Mouse (Mus musculus): ENCODE measurements around the gene Xpr1.
"Not testable (repeated sequence)": the region's sequence is repeated elsewhere in the genome, so short reads cannot be mapped to it uniquely, and the experiment has no call there.

Gene Xpr1

GRCm38 (mm10) chr1:155320091-155320833 lies 97.0 kb downstream of the Xpr1 start:
- no peak for DNase-seq (ENCODE audit: low spot score)

GRCm38 (mm10) chr1:155319513-155319912 lies 97.7 kb downstream of the Xpr1 start:
- no peak for DNase-seq (ENCODE audit: low spot score)

GRCm38 (mm10) chr1:155311672-155312071 lies 105.5 kb downstream of the Xpr1 start:
- no peak for DNase-seq (ENCODE audit: low spot score)

GRCm38 (mm10) chr1:155306879-155307278 lies 110.3 kb downstream of the Xpr1 start:
- DNase-seq (ENCODE audit: low spot score), result no peak

- no peak for DNase-seq (ENCODE audit: low spot score)
Measured at GRCm38 (mm10) chr1:155303402-155303801, 113.8 kb downstream of the Xpr1 start.

GRCm38 (mm10) chr1:155297615-155298014 lies 119.6 kb downstream of the Xpr1 start:
- DNase-seq (ENCODE audit: low spot score), result no peak

- no peak for DNase-seq (ENCODE audit: low spot score)
Measured at GRCm38 (mm10) chr1:155297203-155297602, 120.0 kb downstream of the Xpr1 start.

- no peak for DNase-seq (ENCODE audit: low spot score)
Measured at GRCm38 (mm10) chr1:155293446-155293845, 123.8 kb downstream of the Xpr1 start.

- no peak for DNase-seq (ENCODE audit: low spot score)
Measured at GRCm38 (mm10) chr1:155289411-155289810, 127.8 kb downstream of the Xpr1 start.

- no peak for DNase-seq (ENCODE audit: low spot score)
Measured at GRCm38 (mm10) chr1:155288033-155288432, 129.2 kb downstream of the Xpr1 start.

GRCm38 (mm10) chr1:155283808-155284207 lies 133.4 kb downstream of the Xpr1 start:
- no peak for DNase-seq (ENCODE audit: low spot score)

GRCm38 (mm10) chr1:155281003-155281793 lies 136.0 kb downstream of the Xpr1 start:
- peak; percentile 15 for DNase-seq (ENCODE audit: low spot score)

- DNase-seq (ENCODE audit: low spot score), result no peak
Measured at GRCm38 (mm10) chr1:155280306-155280705, 136.9 kb downstream of the Xpr1 start.

- no peak for DNase-seq (ENCODE audit: low spot score)
Measured at GRCm38 (mm10) chr1:155276381-155277033, 140.7 kb downstream of the Xpr1 start.

- no peak for DNase-seq (ENCODE audit: low spot score)
Measured at GRCm38 (mm10) chr1:155275793-155276192, 141.4 kb downstream of the Xpr1 start.

- no peak for DNase-seq (ENCODE audit: low spot score)
Measured at GRCm38 (mm10) chr1:155274976-155275375, 142.2 kb downstream of the Xpr1 start.

- DNase-seq (ENCODE audit: low spot score), result no peak
Measured at GRCm38 (mm10) chr1:155272953-155273352, 144.3 kb downstream of the Xpr1 start.

GRCm38 (mm10) chr1:155262496-155262895 lies 154.7 kb downstream of the Xpr1 start:
- DNase-seq (ENCODE audit: low spot score), result not testable (repeated sequence)

- no peak for DNase-seq (ENCODE audit: low spot score)
Measured at GRCm38 (mm10) chr1:155254309-155254708, 162.9 kb downstream of the Xpr1 start.

GRCm38 (mm10) chr1:155253126-155253525 lies 164.1 kb downstream of the Xpr1 start:
- no peak for DNase-seq (ENCODE audit: low spot score)

GRCm38 (mm10) chr1:155252631-155253121 lies 164.5 kb downstream of the Xpr1 start:
- DNase-seq (ENCODE audit: low spot score), result no peak

- DNase-seq (ENCODE audit: low spot score), result no peak
Measured at GRCm38 (mm10) chr1:155251596-155251995, 165.6 kb downstream of the Xpr1 start.
